Mouse (Mus musculus) natural killer cell, adult 2 months (primary cell): Measurements from ENCODE around the gene Tinf2.

Experiments
- DNase-seq, 2 experiments: peaks; one replicate each; pipeline ENCODE4 v3.0.0; 2022; ENCODE audit warnings: low spot score in 2 of 2

Tinf2 gene

GRCm38 (mm10) chr14:55681160-55682117 is at the start of gene Tinf2:
TSS of gene Tinf2 (minus strand) at chr14:55681820.
- peak; percentile 96 for DNase-seq

DNA sequence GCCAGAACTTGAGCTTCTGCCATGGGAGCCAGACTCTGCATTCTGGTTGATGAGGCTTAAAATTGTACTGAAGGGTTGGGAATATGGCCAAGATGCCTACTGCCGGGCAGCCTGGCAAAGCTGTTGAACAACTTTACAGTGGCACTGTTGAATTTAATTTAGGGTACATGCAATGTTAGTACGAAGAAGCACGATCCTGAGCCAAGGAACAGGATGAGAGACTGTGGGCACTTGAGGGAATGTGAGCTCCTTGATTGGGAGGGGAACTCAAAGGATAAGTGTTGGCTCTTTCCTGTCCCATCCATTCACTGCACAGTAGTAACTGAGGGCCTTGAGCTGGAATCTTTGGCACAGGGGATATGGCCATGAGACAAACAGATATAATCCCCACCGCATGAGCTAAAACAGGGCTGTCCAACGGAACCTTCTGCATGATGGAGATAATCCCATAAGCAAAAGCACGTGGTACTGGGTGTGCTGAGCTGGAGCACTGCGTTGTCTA is 49.0 kb upstream of the Tinf2 start:
- no peak for DNase-seq

GRCm38 (mm10) chr14:55730116-55730515 is 48.5 kb upstream of the Tinf2 start:
- no peak for DNase-seq

DNA sequence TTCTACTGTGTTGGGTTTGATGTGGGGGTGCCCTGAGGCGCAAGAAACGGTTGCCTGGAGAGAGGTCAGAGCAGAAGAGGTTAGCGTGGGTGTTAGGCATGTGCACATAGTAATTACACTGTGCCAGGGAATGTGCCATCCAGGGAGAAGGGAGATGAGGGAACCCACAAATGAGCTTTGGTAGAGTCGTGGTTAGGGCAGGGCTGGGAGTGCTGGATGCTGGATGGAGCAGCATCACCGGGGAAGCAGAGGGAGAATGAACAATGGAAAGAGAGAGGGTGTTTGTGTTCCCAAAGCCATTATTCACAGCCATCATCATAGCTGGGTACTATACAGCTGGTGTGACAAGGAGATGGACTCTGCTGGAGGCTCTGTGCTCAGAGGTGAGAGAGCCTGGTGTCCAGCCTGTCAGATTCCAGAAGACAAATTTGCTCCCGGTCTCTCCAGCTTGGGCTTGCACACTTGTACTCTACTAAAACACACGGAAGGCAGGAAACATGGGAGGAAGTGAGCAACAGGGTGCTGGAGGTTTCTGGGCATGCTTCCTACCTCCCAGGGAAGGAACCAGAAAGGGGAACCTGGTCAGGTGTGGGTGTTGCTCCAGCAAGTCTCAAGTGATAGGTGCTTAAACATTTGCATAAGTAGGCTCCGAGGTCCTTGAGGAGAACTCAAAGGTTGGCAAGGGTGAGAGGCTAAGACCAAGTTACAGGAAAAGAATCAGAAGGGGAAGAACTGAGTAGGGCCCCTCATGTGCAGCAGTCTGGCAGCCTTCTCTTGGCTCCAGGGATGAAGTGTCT is 46.5 kb upstream of the Tinf2 start:
- no peak for DNase-seq

- DNase-seq, result no peak
Observed at GRCm38 (mm10) chr14:55726261-55726660, 44.6 kb upstream of the Tinf2 start.

DNA sequence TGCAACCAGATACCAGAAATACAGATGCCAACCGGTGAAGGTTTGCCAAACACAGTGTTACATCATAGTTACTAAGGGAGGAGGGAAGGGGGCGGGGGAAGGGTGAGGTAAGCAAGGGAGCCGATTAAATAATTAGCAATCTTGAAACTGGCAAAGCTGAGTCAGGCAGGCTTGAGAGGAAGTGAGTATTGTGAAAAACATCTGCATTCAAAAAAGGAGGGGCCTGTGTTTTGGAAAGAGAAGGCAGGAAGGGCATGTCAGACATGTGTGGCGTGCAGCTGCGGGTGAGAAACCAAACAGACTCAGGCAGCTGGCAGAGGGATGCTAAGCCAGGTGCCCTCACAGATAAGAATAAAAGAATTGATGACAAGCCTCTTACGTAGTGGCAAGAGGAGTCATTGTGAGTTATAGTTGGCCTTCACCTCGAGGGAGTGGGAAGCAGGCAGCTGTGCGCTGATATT is 42.8 kb upstream of the Tinf2 start:
- DNase-seq, result peak; percentile 85 to 88

- no peak for DNase-seq
Observed at GRCm38 (mm10) chr14:55723433-55723832, 41.8 kb upstream of the Tinf2 start.

GRCm38 (mm10) chr14:55722438-55722945 is 40.9 kb upstream of the Tinf2 start:
- DNase-seq, result no peak

DNA sequence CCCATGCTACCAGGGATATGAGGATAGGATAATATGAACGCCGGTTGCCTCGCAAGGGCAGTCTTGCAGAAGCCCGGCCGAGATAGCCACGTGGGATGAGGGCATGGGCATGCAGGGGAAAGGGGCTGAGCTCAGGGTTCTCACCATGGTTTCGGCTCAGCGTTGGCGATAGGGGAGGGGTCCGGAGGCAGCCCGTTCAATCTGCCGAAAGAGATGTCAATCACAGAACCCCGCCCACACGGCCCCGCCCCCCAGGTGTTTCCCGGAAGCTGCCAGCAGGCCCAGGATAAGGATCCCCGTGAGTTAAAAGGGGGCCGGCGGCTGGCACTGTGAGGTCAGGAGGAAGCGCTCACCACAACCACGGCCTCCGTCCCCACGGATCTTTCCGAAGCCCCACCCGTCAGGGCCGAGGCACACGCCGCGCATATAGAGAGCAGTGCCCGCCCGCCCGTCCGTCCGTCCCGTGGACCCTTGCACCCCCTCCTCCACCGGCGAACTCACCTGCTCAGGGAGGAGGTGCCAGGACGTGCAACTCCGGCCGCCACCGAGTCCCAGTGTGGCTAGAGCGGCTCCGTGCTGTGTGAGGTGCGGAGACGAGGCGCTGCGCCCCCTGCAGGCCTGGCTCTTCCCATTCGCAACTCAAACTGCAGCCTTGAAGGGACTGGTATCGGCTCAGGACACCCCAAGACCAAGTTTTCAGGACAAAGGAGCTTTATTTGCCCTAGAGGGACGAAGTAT is 40.2 kb upstream of the Tinf2 start, which contains the start of gene Rabggta:
Gene Rabggta (minus strand): TSS at position 564 of the 738 bp plus-strand sequence.
- peak; percentile 88 to 94 for DNase-seq

DNA sequence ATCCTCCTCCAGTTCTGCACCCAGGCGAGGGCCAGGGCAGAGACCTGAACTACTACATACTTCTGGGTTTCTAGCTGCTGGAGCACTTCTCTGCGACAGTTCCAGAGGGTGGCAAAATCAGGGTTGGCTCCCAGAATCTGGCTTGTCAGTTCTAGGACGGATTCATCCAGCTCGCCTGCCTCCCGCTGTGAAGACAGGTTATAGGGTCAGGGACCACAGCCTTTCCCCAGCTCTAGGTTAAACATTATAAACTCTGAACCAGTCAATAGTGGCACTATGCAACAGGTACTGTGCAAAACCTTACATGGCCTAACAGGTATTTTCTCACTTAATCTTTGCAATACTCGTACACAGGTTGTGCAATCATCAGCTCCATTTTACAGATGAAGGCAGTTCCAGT is 39.5 kb upstream of the Tinf2 start:
- DNase-seq, result no peak

DNA sequence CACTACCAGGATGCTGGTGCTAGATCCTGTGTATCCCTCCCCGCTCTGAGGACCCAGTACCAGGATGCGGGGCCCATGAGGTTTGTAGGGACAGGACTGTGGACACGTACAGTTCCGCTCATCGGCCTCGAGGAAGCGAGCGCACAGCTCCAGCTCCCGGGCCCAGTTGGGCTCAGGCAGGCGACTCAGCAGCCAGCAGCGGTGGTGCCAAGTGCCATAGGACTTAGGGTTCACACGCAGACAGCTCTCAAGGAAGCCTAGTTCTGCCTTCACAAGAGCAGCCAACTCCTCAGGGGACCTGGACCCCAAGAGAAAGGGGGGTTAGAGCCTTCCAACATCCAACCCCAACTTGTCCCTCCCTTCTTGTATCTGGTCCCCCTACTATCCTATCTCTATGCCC is 39.0 kb upstream of the Tinf2 start:
- DNase-seq, result no peak

DNA sequence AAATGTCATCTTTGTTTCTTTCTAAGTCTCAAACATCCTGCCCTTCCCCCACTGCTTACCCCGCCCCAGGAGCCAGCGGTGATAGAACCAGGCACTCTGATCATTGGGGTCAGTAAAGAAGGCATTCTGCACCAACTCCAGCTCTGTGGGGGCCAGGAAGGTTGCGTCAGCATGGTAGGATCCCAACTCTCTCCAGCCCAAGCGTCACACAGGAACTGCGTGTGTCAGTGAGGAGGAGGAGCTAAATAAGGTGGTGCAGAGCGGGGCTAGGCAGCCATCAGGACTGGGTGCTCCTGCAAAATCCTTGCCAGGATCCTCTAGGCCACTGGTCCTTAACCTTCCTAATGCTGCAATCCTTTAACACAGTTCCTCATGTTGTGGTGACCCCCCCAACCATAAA is 38.1 kb upstream of the Tinf2 start:
- DNase-seq, result no peak

- no peak for DNase-seq
Observed at GRCm38 (mm10) chr14:55716884-55717283, 35.3 kb upstream of the Tinf2 start.

GRCm38 (mm10) chr14:55716271-55716670 is 34.7 kb upstream of the Tinf2 start:
- no peak for DNase-seq

DNA sequence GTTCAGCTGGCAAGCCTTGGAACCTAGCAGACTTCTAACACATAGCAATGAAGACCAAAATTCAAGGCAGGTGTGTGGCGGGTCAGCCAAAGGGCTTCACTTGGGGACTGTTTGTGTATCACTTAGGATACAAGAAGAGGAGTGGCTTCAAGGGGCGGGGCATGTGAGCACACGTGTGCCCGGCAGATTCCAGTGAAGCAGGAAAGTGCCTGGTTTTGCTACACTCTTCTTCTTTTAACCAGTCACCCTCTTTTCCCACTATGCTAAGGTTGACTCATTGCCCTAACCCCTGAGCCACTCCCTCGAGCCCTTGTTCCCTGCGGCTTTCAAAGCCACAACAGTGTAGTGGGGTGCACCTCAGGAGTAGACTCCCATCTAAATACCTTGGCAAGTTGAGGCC is 33.3 kb upstream of the Tinf2 start:
- DNase-seq, result no peak

DNA sequence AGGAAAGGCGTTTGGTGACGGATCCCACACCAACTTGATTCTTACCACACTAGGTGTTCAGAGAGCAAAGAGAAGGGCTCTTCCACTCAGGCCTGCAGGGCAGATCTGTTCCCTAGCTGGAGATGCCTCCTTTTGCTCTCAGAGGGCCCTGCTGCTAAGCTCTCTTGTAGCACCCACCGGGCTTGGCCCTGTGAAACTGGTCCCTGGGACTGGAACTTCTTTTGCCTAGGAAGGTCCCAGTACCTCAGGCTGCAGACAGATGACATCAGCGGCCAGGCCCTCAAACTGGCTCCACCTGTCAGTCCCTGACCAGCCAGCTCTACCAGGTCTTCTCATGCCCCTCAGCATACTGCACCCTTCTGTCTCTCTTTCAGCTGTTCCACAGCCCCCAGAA is 32.1 kb upstream of the Tinf2 start, which contains the start of gene Tgm1:
Gene Tgm1 (minus strand): TSS at position 198 of the 394 bp plus-strand sequence.
- DNase-seq, result no peak

DNA sequence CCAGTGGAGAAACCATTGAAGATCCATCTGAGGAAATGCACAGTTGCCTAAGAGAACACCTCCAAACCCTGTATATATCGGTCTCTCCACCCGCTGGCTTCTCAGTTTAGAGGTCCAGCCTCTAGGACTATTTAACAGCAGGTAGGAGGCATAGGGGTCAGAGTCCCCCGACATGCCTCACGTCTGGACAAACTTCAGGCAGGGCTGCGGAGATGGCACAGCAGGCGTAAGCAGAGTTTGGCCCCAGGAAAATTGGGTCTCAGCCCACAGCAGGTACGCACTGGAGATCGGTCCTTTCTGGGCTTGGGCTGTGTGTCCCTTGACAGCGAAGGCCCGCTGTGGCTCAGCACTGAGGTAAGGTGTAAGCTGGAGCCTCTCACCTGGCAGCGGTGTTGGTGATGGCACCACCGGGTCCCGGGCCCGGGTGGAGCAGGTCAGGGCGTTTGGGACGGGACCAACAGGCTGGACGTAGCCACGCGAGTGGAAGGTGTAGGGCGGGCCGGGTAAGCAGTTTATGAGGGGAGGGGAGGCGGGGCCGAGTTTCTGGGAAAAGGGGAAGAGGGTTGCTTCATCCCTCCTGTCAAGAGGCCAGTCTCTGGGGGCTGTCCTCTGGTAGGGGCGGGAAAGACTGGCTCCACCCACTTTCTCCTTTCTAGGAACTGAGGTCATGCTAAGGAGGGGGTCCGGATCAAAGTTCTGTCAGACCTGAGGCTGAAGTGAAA is 31.5 kb upstream of the Tinf2 start:
- DNase-seq, result no peak

GRCm38 (mm10) chr14:55711786-55712185 is 30.2 kb upstream of the Tinf2 start:
- no peak for DNase-seq

DNA sequence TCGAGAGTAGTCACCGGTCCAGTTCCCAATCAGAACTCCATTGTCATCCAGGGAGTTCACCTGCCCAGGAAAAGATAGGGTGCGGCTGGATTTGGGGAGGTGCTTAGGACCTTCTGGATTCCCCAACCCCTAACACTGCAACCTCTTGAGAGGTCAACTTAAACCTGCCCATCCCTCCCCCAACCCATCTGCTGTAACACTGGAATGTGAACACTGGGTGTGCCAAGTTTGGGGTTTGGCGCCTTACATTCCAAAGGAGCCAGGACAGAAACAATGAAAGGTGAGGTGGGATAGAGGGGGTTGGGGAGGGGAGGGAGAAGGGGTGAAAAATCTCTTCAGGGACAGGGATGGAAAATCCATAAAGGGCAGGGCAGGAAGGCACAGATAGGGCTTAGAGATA is 27.9 kb upstream of the Tinf2 start:
- DNase-seq, result no peak

DNA sequence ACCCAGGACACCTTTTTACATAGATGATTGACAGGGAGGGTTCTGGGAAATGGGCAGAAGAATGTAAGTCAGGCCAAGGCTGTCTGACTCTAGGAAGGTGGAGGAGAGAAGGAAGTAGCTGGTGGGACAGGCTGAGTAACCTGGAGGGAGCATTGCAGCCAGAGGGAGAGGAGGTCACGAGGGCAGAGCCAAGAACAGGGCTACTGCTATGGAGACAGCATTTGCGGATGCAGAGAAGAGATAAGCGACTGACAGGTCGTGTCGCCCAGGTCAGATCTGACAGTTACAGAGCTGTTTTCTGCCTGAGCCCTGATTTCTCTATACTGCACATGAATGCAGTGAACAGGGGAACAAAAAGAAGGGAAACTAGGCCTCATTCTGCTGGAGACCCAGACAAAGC is 25.8 kb upstream of the Tinf2 start:
- no peak for DNase-seq
